Mouse (Mus musculus) liver (tissue): ENCODE measurements around the gene Sat2.
A peak's percentile ranks its signal among the peaks of the same experiment; 100 is the strongest.

ENCODE experiments used
- DNase-seq: peaks from one replicate; pipeline ENCODE4 v3.0.0-alpha.2; 2020; ENCODE audit warnings: mixed read lengths

The Sat2 gene

GRCm38 (mm10) chr11:69621571-69622268, at the start of gene Sat2:
TSS of gene Sat2 (plus strand) at chr11:69622024.
- DNase-seq = peak; percentile 81

- no peak for DNase-seq
These were observed 46.6 kb upstream of the Sat2 start for GRCm38 (mm10) chr11:69575220-69575619.

- DNase-seq = no peak
These were observed 45.5 kb upstream of the Sat2 start for GRCm38 (mm10) chr11:69576307-69576706.

GRCm38 (mm10) chr11:69578301-69578700, 43.5 kb upstream of the Sat2 start:
- DNase-seq = no peak

GRCm38 (mm10) chr11:69579128-69580017, 42.5 kb upstream of the Sat2 start:
- DNase-seq = peak; percentile 95

- peak; percentile 92 for DNase-seq
These were observed 41.7 kb upstream of the Sat2 start, which contains the start of the genes Wrap53 and Trp53 for GRCm38 (mm10) chr11:69580091-69580514. TSS of gene Wrap53 (minus strand) at chr11:69580255. TSS of gene Trp53 (plus strand) at chr11:69580359.

GRCm38 (mm10) chr11:69580572-69581146, 41.2 kb upstream of the Sat2 start:
- DNase-seq = no peak

- DNase-seq = peak; percentile 95
These were observed 40.6 kb upstream of the Sat2 start for GRCm38 (mm10) chr11:69581147-69581688.

GRCm38 (mm10) chr11:69581814-69582213, 40.0 kb upstream of the Sat2 start:
- DNase-seq = peak; percentile 40

- DNase-seq = no peak
These were observed 39.5 kb upstream of the Sat2 start for GRCm38 (mm10) chr11:69582230-69582805.

- DNase-seq = no peak
These were observed 37.8 kb upstream of the Sat2 start for GRCm38 (mm10) chr11:69584008-69584407.

- peak; percentile 77 for DNase-seq
These were observed 36.9 kb upstream of the Sat2 start for GRCm38 (mm10) chr11:69584937-69585336.

- DNase-seq = peak; percentile 84
These were observed 36.0 kb upstream of the Sat2 start for GRCm38 (mm10) chr11:69585718-69586325.

- peak; percentile 64 for DNase-seq
These were observed 32.5 kb upstream of the Sat2 start for GRCm38 (mm10) chr11:69589207-69589834.

- peak; percentile 67 for DNase-seq
These were observed 31.2 kb upstream of the Sat2 start for GRCm38 (mm10) chr11:69590622-69591021.

- DNase-seq = no peak
These were observed 30.4 kb upstream of the Sat2 start for GRCm38 (mm10) chr11:69591424-69591823.

- DNase-seq = no peak
These were observed 29.8 kb upstream of the Sat2 start for GRCm38 (mm10) chr11:69591899-69592637.

GRCm38 (mm10) chr11:69592799-69593198, 29.0 kb upstream of the Sat2 start:
- DNase-seq = no peak

GRCm38 (mm10) chr11:69594853-69595252, 27.0 kb upstream of the Sat2 start:
- no peak for DNase-seq

GRCm38 (mm10) chr11:69599436-69599835, 22.4 kb upstream of the Sat2 start:
- peak; percentile 48 for DNase-seq

- peak; percentile 79 for DNase-seq
These were observed 21.7 kb upstream of the Sat2 start for GRCm38 (mm10) chr11:69600098-69600497.
